Comparison of ENCODE assay signal across 8 mouse cellular contexts in the genomic region with DNA sequence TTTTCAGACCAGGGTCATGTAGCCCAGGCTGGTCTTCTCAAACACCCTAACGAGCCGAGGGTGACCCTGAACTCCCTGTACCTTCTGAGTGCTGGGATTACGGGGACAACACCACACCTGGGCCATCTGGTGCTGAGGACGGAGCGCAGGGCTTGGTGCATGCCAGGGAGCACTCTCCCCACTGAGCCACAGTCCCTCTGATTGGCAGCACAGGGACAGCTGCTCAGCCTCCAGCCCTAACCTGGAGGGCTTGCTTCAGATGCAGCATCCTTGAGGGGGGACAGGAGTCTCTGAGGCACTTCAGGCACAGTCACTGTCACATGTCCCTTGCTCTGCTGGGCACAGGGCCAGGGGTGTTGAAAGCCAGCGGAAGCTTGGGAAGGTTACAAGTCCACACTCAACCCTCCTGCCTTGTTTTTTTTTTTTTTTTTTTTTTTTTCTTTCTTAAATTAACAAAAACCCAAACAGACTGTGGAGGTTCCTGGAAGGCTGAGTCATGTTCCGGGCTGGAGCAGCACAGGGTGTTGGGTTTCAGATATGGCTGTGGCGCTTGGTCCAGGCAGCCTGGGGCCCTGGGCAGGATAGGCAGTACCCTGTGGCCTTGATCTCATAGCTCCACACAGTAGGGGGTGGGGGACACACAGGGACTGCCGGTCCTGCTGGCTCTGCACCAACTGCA. TPM values are rescaled to one million over a fixed set of nuclear protein-coding genes. Genes with fewer than 3 reads are reported as not detected.
DNase-seq lines count a peak whose midpoint lies in the region; ATAC-seq lines count a peak whose summit lies in the region.

No protein-coding gene starts in this region.

- H3K9ac ChIP-seq in heart, embryonic 15.5 days: 0 out of 2 replicates have a peak overlapping the region, but pooled peaks have one; percentile 18
- H3K9ac ChIP-seq in liver, embryonic 15.5 days: peak overlapping the region; percentile 51
- 0 out of 2 replicates have a peak overlapping the region, but pooled peaks have one; percentile 2 for H3K9ac ChIP-seq in neural tube, embryonic 13.5 days

- peaks cover 10% of the 10 kb centered on the region; the same call in 1 of the 2 replicates for H3K36me3 ChIP-seq in heart, embryonic 15.5 days
- H3K36me3 ChIP-seq in liver, embryonic 15.5 days (replicated peaks): peaks cover 53% of the 10 kb centered on the region
- peaks cover 14% of the 10 kb centered on the region for H3K36me3 ChIP-seq in neural tube, embryonic 13.5 days

- peak overlapping the region; percentile 30; the same call in 1 of the 2 replicates for H3K4me2 ChIP-seq in heart, embryonic 15.5 days
- peak overlapping the region; percentile 55 for H3K4me2 ChIP-seq in liver, embryonic 15.5 days
- no peak overlapping the region for H3K4me2 ChIP-seq in neural tube, embryonic 13.5 days

- 42% methylated on average over 9 of the region's 9 CpGs for WGBS in heart, embryonic 15.5 days
- WGBS in liver, embryonic 15.5 days (ENCODE audit: insufficient replicate concordance): 50% methylated on average over 9 of the region's 9 CpGs
- WGBS in neural tube, embryonic 13.5 days: 72% methylated on average over 9 of the region's 9 CpGs

- ATAC-seq in erythroblast, adult 5-6 weeks (replicated peaks; ENCODE audit: low FRiP score, poor library complexity, severe bottlenecking): peak; percentile 70
- peak; percentile 81 for ATAC-seq in heart, embryonic 15.5 days (replicated peaks; ENCODE audit: insufficient number of reproducible peaks, insufficient read depth, low FRiP score, low read depth)
- ATAC-seq in liver, embryonic 15.5 days (ENCODE audit: insufficient read depth): peak; percentile 91
- ATAC-seq in neural tube, embryonic 13.5 days (ENCODE audit: low read depth): 0 out of 2 replicates have a peak, but pooled peaks have one; percentile 17

- peak; percentile 74 to 80 for DNase-seq in urinary bladder, adult 18-20 months (ENCODE audit: low spot score in 2 of 2)
- no peak for DNase-seq in urinary bladder, postnatal 10 days (ENCODE audit: low spot score)
- peak; percentile 94 to 95 for DNase-seq in kidney, postnatal 36 days
- peak; percentile 70 for DNase-seq in testis, postnatal 14 days (ENCODE audit: low spot score)

- peaks cover 49% of the 10 kb centered on the region for H3K4me1 ChIP-seq in heart, embryonic 15.5 days (replicated peaks)
- peaks cover 64% of the 10 kb centered on the region for H3K4me1 ChIP-seq in liver, embryonic 15.5 days (replicated peaks)
- peaks cover 21% of the 10 kb centered on the region for H3K4me1 ChIP-seq in neural tube, embryonic 13.5 days (replicated peaks)

- peak overlapping the region; percentile 86 for H3K27ac ChIP-seq in heart, embryonic 15.5 days
- H3K27ac ChIP-seq in liver, embryonic 15.5 days (replicated peaks): peak overlapping the region; percentile 92
- 0 out of 2 replicates have a peak overlapping the region, but pooled peaks have one; percentile 15 for H3K27ac ChIP-seq in neural tube, embryonic 13.5 days (replicated peaks)

- H3K4me3 ChIP-seq in heart, embryonic 15.5 days: no peak overlapping the region
- H3K4me3 ChIP-seq in liver, embryonic 15.5 days (replicated peaks): 0 out of 2 replicates have a peak overlapping the region, but pooled peaks have one; percentile 1
- H3K4me3 ChIP-seq in neural tube, embryonic 13.5 days: no peak overlapping the region

- H3K27me3 ChIP-seq in heart, embryonic 15.5 days: no peaks in the 10 kb centered on the region
- H3K27me3 ChIP-seq in liver, embryonic 15.5 days: no peaks in the 10 kb centered on the region
- H3K27me3 ChIP-seq in neural tube, embryonic 13.5 days: no peaks in the 10 kb centered on the region

- no peaks in the 10 kb centered on the region for H3K9me3 ChIP-seq in heart, embryonic 15.5 days (replicated peaks)
- no peaks in the 10 kb centered on the region for H3K9me3 ChIP-seq in liver, embryonic 15.5 days (replicated peaks)
- no peaks in the 10 kb centered on the region for H3K9me3 ChIP-seq in neural tube, embryonic 13.5 days

RNA-seq across cellular contexts. Expression of a gene that starts 24.0 kb away (rescaled TPM):
- 108 and 169 TPM in 2 replicates for total RNA-seq in erythroblast, adult 5-6 weeks (2015; ENCODE audit: low replicate concordance)
- total RNA-seq in erythroblast, adult 5-6 weeks (2017; ENCODE audit: low replicate concordance): 96.3 and 123 TPM in 2 replicates
- 628 and 658 TPM in 2 replicates for polyA plus RNA-seq in heart, embryonic 15.5 days (2015; fragmentation: Nextera tagmentation; extraction: Ambion mirVana)
- polyA plus RNA-seq in liver, embryonic 15.5 days (2015; fragmentation: Nextera tagmentation; extraction: Ambion mirVana): 603 and 658 TPM in 2 replicates
- 505 and 556 TPM in 2 replicates for polyA plus RNA-seq in neural tube, embryonic 13.5 days (2015; fragmentation: Nextera tagmentation; extraction: Ambion mirVana)

RNA-seq across cellular contexts. Expression of a gene that starts 31.4 kb away (rescaled TPM):
- total RNA-seq in erythroblast, adult 5-6 weeks (2015; ENCODE audit: low replicate concordance): 23.6 and 33.4 TPM in 2 replicates
- total RNA-seq in erythroblast, adult 5-6 weeks (2017; ENCODE audit: low replicate concordance): 4.5 and 9.9 TPM in 2 replicates
- 115 and 136 TPM in 2 replicates for polyA plus RNA-seq in heart, embryonic 15.5 days (2015; fragmentation: Nextera tagmentation; extraction: Ambion mirVana)
- polyA plus RNA-seq in liver, embryonic 15.5 days (2015; fragmentation: Nextera tagmentation; extraction: Ambion mirVana): 81.3 and 84.4 TPM in 2 replicates
- 141 and 153 TPM in 2 replicates for polyA plus RNA-seq in neural tube, embryonic 13.5 days (2015; fragmentation: Nextera tagmentation; extraction: Ambion mirVana)

RNA-seq across cellular contexts. Expression of a gene that starts 34.4 kb away (rescaled TPM):
- total RNA-seq in erythroblast, adult 5-6 weeks (2015; ENCODE audit: low replicate concordance): 9.2 and 12.5 TPM in 2 replicates
- total RNA-seq in erythroblast, adult 5-6 weeks (2017; ENCODE audit: low replicate concordance): 17.1 and 20.9 TPM in 2 replicates
- polyA plus RNA-seq in heart, embryonic 15.5 days (2015; fragmentation: Nextera tagmentation; extraction: Ambion mirVana): 8.3 and 13.9 TPM in 2 replicates
- 10.4 and 12.3 TPM in 2 replicates for polyA plus RNA-seq in liver, embryonic 15.5 days (2015; fragmentation: Nextera tagmentation; extraction: Ambion mirVana)
- 12.9 and 13.0 TPM in 2 replicates for polyA plus RNA-seq in neural tube, embryonic 13.5 days (2015; fragmentation: Nextera tagmentation; extraction: Ambion mirVana)

RNA-seq across cellular contexts. Expression of a gene that starts 44.6 kb away (rescaled TPM):
- total RNA-seq in erythroblast, adult 5-6 weeks (2015; ENCODE audit: low replicate concordance): 47.7 and 60.0 TPM in 2 replicates
- 152 and 195 TPM in 2 replicates for total RNA-seq in erythroblast, adult 5-6 weeks (2017; ENCODE audit: low replicate concordance)
- 10.0 and 14.2 TPM in 2 replicates for polyA plus RNA-seq in heart, embryonic 15.5 days (2015; fragmentation: Nextera tagmentation; extraction: Ambion mirVana)
- polyA plus RNA-seq in liver, embryonic 15.5 days (2015; fragmentation: Nextera tagmentation; extraction: Ambion mirVana): 16.4 and 21.8 TPM in 2 replicates
- polyA plus RNA-seq in neural tube, embryonic 13.5 days (2015; fragmentation: Nextera tagmentation; extraction: Ambion mirVana): 13.3 and 16.8 TPM in 2 replicates

RNA-seq across cellular contexts. Expression of a gene that starts 54.5 kb away (rescaled TPM):
- 23.1 and 31.6 TPM in 2 replicates for total RNA-seq in erythroblast, adult 5-6 weeks (2015; ENCODE audit: low replicate concordance)
- total RNA-seq in erythroblast, adult 5-6 weeks (2017; ENCODE audit: low replicate concordance): 28.6 and 35.8 TPM in 2 replicates
- 4.7 and 14.4 TPM in 2 replicates for polyA plus RNA-seq in heart, embryonic 15.5 days (2015; fragmentation: Nextera tagmentation; extraction: Ambion mirVana)
- polyA plus RNA-seq in liver, embryonic 15.5 days (2015; fragmentation: Nextera tagmentation; extraction: Ambion mirVana): 15.7 and 18.2 TPM in 2 replicates
- 2.4 and 2.9 TPM in 2 replicates for polyA plus RNA-seq in neural tube, embryonic 13.5 days (2015; fragmentation: Nextera tagmentation; extraction: Ambion mirVana)

Comparison
In these comparisons a context has a peak if more than half of its experiments do, and no peak if none do; other contexts are left out.
1. ATAC-seq: peak in every context shown above with its lines; median percentile 91 in liver, embryonic 15.5 days; 81 in heart, embryonic 15.5 days; 70 in erythroblast, adult 5-6 weeks; 17 in neural tube, embryonic 13.5 days.
2. H3K27ac ChIP-seq: peak in every context shown above with its lines; median percentile 92 in liver, embryonic 15.5 days; 86 in heart, embryonic 15.5 days; 15 in neural tube, embryonic 13.5 days.